Mouse (Mus musculus) brain, embryonic 14.5 days (tissue): ENCODE results near the gene Tenm4. TPM values are rescaled to one million over a fixed set of nuclear protein-coding genes. Genes with fewer than 3 reads are reported as not detected.
"Not testable (repeated sequence)": the region's sequence is repeated elsewhere in the genome, so short reads cannot be mapped to it uniquely, and the experiment has no call there.

ENCODE experiments used
- DNase-seq: peaks from one replicate; pipeline ENCODE4 v3.0.0-alpha.2; 2011; ENCODE audit warnings: low read depth
- CTCF ChIP-seq: fragments of 200-500 bp; IDR thresholded peaks from 2 replicates; pipeline ENCODE4 v1.5.1; 2012; ENCODE audit warnings: inconsistent platforms, mild to moderate bottlenecking, moderate library complexity, borderline replicate concordance; ENCODE audit not compliant: insufficient read depth, insufficient read length; ENCODE audit errors: extremely low read depth
- POLR2A ChIP-seq: fragments of 200-500 bp; IDR thresholded peaks from 2 replicates; pipeline ENCODE4 v1.6.1; 2012; ENCODE audit warnings: mild to moderate bottlenecking, inconsistent platforms, borderline replicate concordance; ENCODE audit not compliant: poor library complexity, insufficient read depth, insufficient read length, severe bottlenecking; ENCODE audit errors: extremely low read depth
- polyA plus RNA-seq: library from polyadenylated mRNA; depleted of rRNA; stranded (reverse); fragments of >200 nt; gene quantifications from 2 replicates; pipeline ENCODE4 v1.2.3, GENCODE M21; 2012

The Tenm4 gene
- polyA plus RNA-seq, 1 experiment = 31.2 TPM

- no peak for TF ChIP-seq POLR2A
- no peak for TF ChIP-seq CTCF
- no peak for DNase-seq
Observed at GRCm38 (mm10) chr7:96617371-96617770, 446.3 kb downstream of the Tenm4 start.

- TF ChIP-seq CTCF (no peak), POLR2A (no peak)
- DNase-seq = no peak
Observed at GRCm38 (mm10) chr7:96619930-96620472, 449.0 kb downstream of the Tenm4 start.

GRCm38 (mm10) chr7:96626338-96626737, 455.3 kb downstream of the Tenm4 start:
- no peak for DNase-seq
- no peak for TF ChIP-seq CTCF
- TF ChIP-seq POLR2A = no peak

GRCm38 (mm10) chr7:96630551-96630950, 459.5 kb downstream of the Tenm4 start:
- not testable (repeated sequence) for DNase-seq

- TF ChIP-seq CTCF (no peak), POLR2A (no peak)
- DNase-seq = no peak
Observed at GRCm38 (mm10) chr7:96633008-96633407, 462.0 kb downstream of the Tenm4 start.

GRCm38 (mm10) chr7:96635830-96636440, 464.9 kb downstream of the Tenm4 start:
- TF ChIP-seq POLR2A (no peak), CTCF (no peak)
- no peak for DNase-seq

GRCm38 (mm10) chr7:96643461-96644204, 472.6 kb downstream of the Tenm4 start:
- TF ChIP-seq POLR2A (no peak), CTCF (no peak)

GRCm38 (mm10) chr7:96644205-96644531, 473.1 kb downstream of the Tenm4 start:
- peak; percentile 37 for DNase-seq
- TF ChIP-seq POLR2A (no peak), CTCF (no peak)

More at GRCm38 (mm10) chr7:96643461-96644204, 472.6 kb downstream of the Tenm4 start:
- DNase-seq = peak; percentile 95

- no peak for DNase-seq
- TF ChIP-seq CTCF (no peak), POLR2A (no peak)
Observed at GRCm38 (mm10) chr7:96647657-96648056, 476.6 kb downstream of the Tenm4 start.

- TF ChIP-seq POLR2A = no peak
- no peak for TF ChIP-seq CTCF
- no peak for DNase-seq
Observed at GRCm38 (mm10) chr7:96648606-96649005, 477.6 kb downstream of the Tenm4 start.

GRCm38 (mm10) chr7:96649171-96649570, 478.1 kb downstream of the Tenm4 start:
- no peak for DNase-seq

GRCm38 (mm10) chr7:96650435-96650834, 479.4 kb downstream of the Tenm4 start:
- DNase-seq = no peak

More at GRCm38 (mm10) chr7:96649171-96649570, 478.1 kb downstream of the Tenm4 start:
- TF ChIP-seq CTCF (no peak), POLR2A (no peak)

GRCm38 (mm10) chr7:96651055-96651454, 480.0 kb downstream of the Tenm4 start:
- no peak for TF ChIP-seq CTCF
- TF ChIP-seq POLR2A = no peak
- DNase-seq = peak; percentile 83

More at GRCm38 (mm10) chr7:96650435-96650834, 479.4 kb downstream of the Tenm4 start:
- TF ChIP-seq CTCF = no peak
- no peak for TF ChIP-seq POLR2A
